Mouse (Mus musculus): ENCODE results near the gene Mmp11. TPM values are rescaled to one million over a fixed set of nuclear protein-coding genes. Genes with fewer than 3 reads are reported as not detected.

Mmp11 gene
- polyA plus RNA-seq, 1 experiment: 9.3 TPM

DNA sequence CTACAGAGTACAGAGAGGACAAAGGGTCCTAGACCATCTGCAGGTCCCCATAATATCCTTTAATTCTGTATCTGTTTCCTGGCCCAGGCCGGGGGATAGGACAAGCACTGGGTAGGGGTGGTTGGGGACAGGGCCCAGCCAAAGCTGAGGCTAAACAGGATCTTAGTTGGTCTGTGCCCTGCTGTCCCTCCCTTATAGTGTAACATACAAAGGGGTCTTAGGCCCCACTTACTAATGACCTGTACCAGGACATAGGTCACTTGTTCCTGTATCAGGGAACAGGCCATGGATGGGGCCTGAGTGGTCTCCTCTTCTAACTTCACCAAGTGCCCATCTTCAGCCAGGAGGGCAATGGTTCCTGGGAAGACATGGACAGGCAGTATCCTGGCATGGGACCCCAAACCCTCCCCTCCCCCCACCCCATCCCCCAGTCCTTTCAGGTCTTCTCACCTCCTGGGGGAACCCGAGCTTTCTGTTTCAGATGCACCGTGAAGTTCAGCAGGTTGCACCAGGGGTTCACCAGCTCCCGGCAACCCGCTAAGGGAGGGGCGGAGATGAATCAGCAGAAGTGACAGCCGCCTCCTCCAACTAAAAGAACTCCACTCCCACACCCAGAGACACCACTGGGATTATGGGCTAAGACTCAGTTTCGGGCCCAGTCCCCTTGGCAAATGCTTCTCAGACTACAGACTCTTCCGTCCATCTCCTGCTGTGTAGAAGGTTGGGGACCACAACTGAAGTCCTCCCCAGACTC is 3.4 kb upstream of the Mmp11 start:
- no peaks in the 10 kb centered on the region for H3K27me3 ChIP-seq (ENCODE audit: control insufficient read depth, insufficient read depth, low read length)
- H3K36me3 ChIP-seq (ENCODE audit: control insufficient read depth, insufficient read depth, low read length): no peaks in the 10 kb centered on the region
- no peak overlapping the region for H3K27ac ChIP-seq (ENCODE audit: control insufficient read depth, insufficient read depth, low read length)
- DNase-seq: no peak
- H3K4me1 ChIP-seq (replicated peaks; ENCODE audit: control insufficient read depth, insufficient read depth, low read length): peaks cover 7% of the 10 kb centered on the region
- no peak overlapping the region for H3K4me3 ChIP-seq (ENCODE audit: control insufficient read depth, insufficient read depth, low read length)
- 51% methylated on average over 9 of the region's 9 CpGs for WGBS
- TF ChIP-seq CTCF (IDR thresholded peaks at IDR 0.05; ENCODE audit: borderline replicate concordance, control insufficient read depth, extremely low read depth, insufficient read depth, low read length, poor library complexity) (no peak), POLR2A (IDR thresholded peaks at IDR 0.05; ENCODE audit: control insufficient read depth, extremely low read depth, insufficient read depth, low read length, poor library complexity) (no peak)

DNA sequence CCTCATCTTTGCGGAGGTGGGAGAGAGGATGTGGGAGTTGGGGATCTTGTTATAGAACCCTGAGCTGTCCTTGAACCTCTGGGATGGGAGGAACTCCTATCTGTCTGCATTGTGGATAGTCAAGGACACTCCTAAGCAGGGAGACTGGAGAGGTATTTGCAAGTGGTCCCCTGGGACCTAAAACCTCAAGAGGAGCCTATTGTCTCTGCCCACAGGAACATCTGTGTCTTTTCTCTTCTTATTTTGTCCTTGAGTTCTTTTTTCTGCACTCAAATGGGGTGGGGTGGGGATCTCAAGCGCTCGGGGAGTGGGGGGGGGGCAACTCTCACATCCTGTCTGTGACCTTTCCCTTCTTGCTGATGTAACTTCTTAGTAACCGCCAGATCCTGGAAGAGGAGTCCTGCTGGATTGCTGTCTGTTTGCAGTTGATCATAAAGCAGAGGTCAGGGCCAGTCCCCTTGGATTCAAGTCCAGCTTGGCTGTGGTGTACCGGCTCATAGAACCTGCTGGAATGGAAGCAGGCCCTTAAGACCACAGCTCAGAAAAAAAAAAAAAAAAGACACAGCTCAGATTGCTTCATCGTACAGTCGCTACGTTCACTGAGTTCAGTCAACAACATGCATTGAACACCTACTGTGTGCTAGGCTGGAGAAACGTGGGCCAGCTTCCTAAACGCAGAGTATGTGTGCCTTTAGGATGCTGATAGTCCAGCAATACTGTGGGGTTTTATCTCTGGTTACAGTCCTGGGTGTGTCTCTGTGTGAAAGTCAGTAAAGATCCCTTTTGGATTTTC is 1.8 kb upstream of the Mmp11 start:
- H3K4me1 ChIP-seq (replicated peaks; ENCODE audit: control insufficient read depth, insufficient read depth, low read length): peaks cover 7% of the 10 kb centered on the region
- no peaks in the 10 kb centered on the region for H3K36me3 ChIP-seq (ENCODE audit: control insufficient read depth, insufficient read depth, low read length)
- 76% methylated on average over 10 of the region's 10 CpGs for WGBS
- TF ChIP-seq POLR2A (IDR thresholded peaks at IDR 0.05; ENCODE audit: control insufficient read depth, extremely low read depth, insufficient read depth, low read length, poor library complexity) (no peak), CTCF (IDR thresholded peaks at IDR 0.05; ENCODE audit: borderline replicate concordance, control insufficient read depth, extremely low read depth, insufficient read depth, low read length, poor library complexity) (no peak)
- H3K4me3 ChIP-seq (ENCODE audit: control insufficient read depth, insufficient read depth, low read length): no peak overlapping the region
- DNase-seq: no peak
- no peaks in the 10 kb centered on the region; the same call in 1 of the 2 replicates for H3K27me3 ChIP-seq (ENCODE audit: control insufficient read depth, insufficient read depth, low read length)
- H3K27ac ChIP-seq (ENCODE audit: control insufficient read depth, insufficient read depth, low read length): no peak overlapping the region

DNA sequence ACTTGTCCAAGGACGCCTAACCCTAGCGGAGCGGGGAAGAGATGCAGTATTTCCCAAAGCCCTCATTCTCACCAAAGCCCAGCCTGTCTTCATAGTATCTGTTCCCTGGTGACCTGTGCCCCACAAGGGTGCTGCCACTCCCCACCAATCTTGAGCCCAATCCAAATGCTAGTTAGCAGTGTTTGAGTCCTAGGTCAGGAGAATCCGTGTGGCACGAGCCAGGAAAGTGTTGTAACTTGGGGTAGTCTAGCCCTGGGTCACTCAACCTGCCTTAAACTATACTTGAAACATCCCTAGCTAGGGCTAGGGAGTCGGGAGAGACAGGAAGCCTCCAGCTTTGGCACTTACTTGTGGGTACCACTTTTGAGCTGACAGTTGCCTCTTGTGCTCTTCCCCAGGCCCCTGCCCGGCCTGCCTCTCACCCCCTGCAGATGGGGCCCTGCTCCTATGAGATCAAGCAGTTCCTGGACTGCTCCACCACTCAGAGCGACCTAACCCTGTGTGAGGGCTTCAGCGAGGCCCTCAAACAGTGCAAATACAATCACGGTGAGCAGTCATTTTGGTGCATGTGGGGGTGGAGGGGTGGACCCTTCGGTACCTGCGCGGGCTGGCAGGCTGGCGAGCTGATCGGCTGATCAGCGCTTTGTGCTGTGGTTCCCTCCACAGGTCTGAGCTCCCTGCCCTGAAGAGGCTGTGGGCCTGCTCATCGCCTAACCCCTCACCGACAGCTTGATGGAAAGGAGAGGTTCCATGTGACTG is 792 bp upstream of the Mmp11 start:
- no peak overlapping the region for H3K4me3 ChIP-seq (ENCODE audit: control insufficient read depth, insufficient read depth, low read length)
- no peak for DNase-seq
- no peaks in the 10 kb centered on the region for H3K36me3 ChIP-seq (ENCODE audit: control insufficient read depth, insufficient read depth, low read length)
- TF ChIP-seq POLR2A (IDR thresholded peaks at IDR 0.05; ENCODE audit: control insufficient read depth, extremely low read depth, insufficient read depth, low read length, poor library complexity) (no peak), CTCF (IDR thresholded peaks at IDR 0.05; ENCODE audit: borderline replicate concordance, control insufficient read depth, extremely low read depth, insufficient read depth, low read length, poor library complexity) (no peak)
- H3K27ac ChIP-seq (ENCODE audit: control insufficient read depth, insufficient read depth, low read length): no peak overlapping the region
- H3K4me1 ChIP-seq (replicated peaks; ENCODE audit: control insufficient read depth, insufficient read depth, low read length): peaks cover 13% of the 10 kb centered on the region
- WGBS: 93% methylated on average over 18 of the region's 18 CpGs
- no peaks in the 10 kb centered on the region; the same call in 1 of the 2 replicates for H3K27me3 ChIP-seq (ENCODE audit: control insufficient read depth, insufficient read depth, low read length)

DNA sequence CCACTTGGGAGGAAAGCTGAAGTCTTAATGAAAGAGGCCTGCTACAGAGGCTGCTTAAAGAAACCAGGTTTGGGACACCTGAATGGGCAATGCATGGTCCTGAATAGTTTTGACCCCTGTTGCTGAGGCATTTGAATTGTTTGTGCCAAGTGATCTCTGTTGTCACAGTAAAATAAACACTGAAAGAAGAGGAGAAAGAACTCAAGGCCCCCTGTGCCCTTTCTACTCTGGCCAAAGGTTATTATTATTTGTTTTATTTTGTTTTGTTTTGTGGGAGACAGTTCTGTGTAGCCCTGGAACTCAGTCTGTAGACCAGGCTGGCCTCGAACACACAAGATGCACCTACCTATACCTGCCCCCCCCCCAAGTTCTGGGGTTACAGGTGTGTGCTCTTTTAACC is 1.3 kb downstream of the Mmp11 start:
- 74% methylated on average over 1 of the region's 1 CpGs for WGBS
- H3K27ac ChIP-seq (ENCODE audit: control insufficient read depth, insufficient read depth, low read length): no peak overlapping the region
- peaks cover 17% of the 10 kb centered on the region for H3K4me1 ChIP-seq (replicated peaks; ENCODE audit: control insufficient read depth, insufficient read depth, low read length)

DNA sequence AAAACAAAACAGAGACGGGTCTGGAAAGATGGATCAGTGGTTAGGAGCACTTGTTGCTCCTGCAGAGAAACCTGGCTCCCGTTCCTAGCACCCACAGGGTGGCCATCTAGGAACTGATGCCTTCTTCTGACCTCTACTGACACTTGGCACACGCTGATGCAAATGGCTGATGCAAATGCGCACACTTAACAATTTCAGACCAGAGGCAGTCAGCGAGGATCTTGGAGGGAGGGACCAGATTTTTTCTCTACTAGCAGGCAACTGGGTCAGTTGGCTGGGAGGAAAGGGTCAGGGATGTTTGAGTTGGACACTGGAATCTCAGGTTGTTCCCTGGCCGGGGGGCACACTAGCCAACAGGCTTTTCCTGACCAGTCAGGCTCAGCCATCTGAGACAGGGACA is 3.4 kb downstream of the Mmp11 start, which contains the start of gene Chchd10:
Gene Chchd10, plus strand, starts transcription at position 240 of the 400 bp plus-strand sequence.
- Histone ChIP-seq H3K27ac (ENCODE audit: control insufficient read depth, insufficient read depth, low read length) (no peak within 1 kb of the TSS), H3K36me3 (ENCODE audit: control insufficient read depth, insufficient read depth, low read length) (no peaks in the 10 kb centered on the region), H3K4me1 (replicated peaks; ENCODE audit: control insufficient read depth, insufficient read depth, low read length) (peaks cover 17% of the 10 kb centered on the region), H3K4me3 (ENCODE audit: control insufficient read depth, insufficient read depth, low read length) (peak within 1 kb of the TSS; percentile 46), H3K27me3 (ENCODE audit: control insufficient read depth, insufficient read depth, low read length) (peaks cover 4% of the 10 kb centered on the region; the same call in 1 of the 2 replicates)
- no peak for TF ChIP-seq CTCF (IDR thresholded peaks at IDR 0.05; ENCODE audit: borderline replicate concordance, control insufficient read depth, extremely low read depth, insufficient read depth, low read length, poor library complexity)
- TF ChIP-seq POLR2A (IDR thresholded peaks at IDR 0.05; ENCODE audit: control insufficient read depth, extremely low read depth, insufficient read depth, low read length, poor library complexity): no peak
- DNase-seq: no peak
- whole genome bisulfite sequencing: 88% methylated on average over 6 of the region's 6 CpGs

More for the DNA sequence above, 1.3 kb downstream of the Mmp11 start:
- Histone ChIP-seq H3K27me3 (ENCODE audit: control insufficient read depth, insufficient read depth, low read length) (peaks cover 4% of the 10 kb centered on the region; the same call in 1 of the 2 replicates), H3K36me3 (ENCODE audit: control insufficient read depth, insufficient read depth, low read length) (no peaks in the 10 kb centered on the region), H3K4me3 (ENCODE audit: control insufficient read depth, insufficient read depth, low read length) (no peak overlapping the region)
- DNase-seq: no peak
- TF ChIP-seq CTCF (IDR thresholded peaks at IDR 0.05; ENCODE audit: borderline replicate concordance, control insufficient read depth, extremely low read depth, insufficient read depth, low read length, poor library complexity): no peak
- TF ChIP-seq POLR2A (IDR thresholded peaks at IDR 0.05; ENCODE audit: control insufficient read depth, extremely low read depth, insufficient read depth, low read length, poor library complexity): no peak
